Mouse (Mus musculus) brain, embryonic 14.5 days (tissue): ENCODE data around the gene Pm20d1.

ENCODE experiments used
- CTCF ChIP-seq: fragments of 200-500 bp; IDR thresholded peaks from 2 replicates; pipeline ENCODE4 v1.5.1; 2012; ENCODE audit warnings: inconsistent platforms, mild to moderate bottlenecking, moderate library complexity, borderline replicate concordance; ENCODE audit not compliant: insufficient read depth, insufficient read length; ENCODE audit errors: extremely low read depth
- POLR2A ChIP-seq: fragments of 200-500 bp; IDR thresholded peaks from 2 replicates; pipeline ENCODE4 v1.6.1; 2012; ENCODE audit warnings: mild to moderate bottlenecking, inconsistent platforms, borderline replicate concordance; ENCODE audit not compliant: poor library complexity, insufficient read depth, insufficient read length, severe bottlenecking; ENCODE audit errors: extremely low read depth

DNA sequence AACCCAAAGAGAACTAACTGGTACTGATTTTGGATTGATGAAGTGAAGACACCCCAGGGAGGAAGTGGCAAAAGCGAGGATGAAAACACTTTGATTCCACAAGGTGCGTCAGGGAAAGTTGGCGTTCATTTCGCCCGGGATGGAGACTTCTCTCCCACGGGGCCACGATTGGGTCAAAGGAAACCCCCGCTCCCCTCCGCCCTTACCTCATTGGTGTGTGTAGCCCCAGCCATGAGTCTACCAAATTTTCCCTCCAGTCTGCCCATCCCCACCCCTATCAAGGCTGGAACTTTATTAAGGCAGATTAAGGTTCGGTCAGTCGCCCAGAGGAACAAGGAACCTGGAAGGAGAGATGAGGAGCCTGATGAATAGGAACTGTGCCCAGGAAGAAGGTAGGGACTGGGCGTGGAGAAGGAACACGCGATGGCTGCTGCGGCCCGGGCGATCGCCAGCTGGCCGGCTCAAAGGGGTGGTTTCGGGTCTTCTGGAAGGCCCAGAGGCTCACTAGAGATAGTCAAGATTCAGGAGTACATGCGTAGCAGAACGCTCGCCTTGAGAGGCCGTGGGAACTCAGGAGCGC, 30.1 kb downstream of the Pm20d1 start, which contains the start of gene Slc41a1:
- TF ChIP-seq CTCF (no peak), POLR2A (no peak)
